8 mouse cellular contexts compared by ENCODE assay signal in genomic region chr7:46030145-46030488, GRCm38 (mm10). TPM values are rescaled to one million over a fixed set of nuclear protein-coding genes. Genes with fewer than 3 reads are reported as not detected.
DNase-seq lines count a peak whose midpoint lies in the region; ATAC-seq lines count a peak whose summit lies in the region.

TSS of gene Abcc6 (minus strand) at chr7:46030302.

- no peak within 1 kb of the TSS for H3K27ac ChIP-seq in heart, embryonic 10.5 days
- H3K27ac ChIP-seq in embryonic facial prominence, embryonic 10.5 days (replicated peaks): 0 out of 2 replicates have a peak within 1 kb of the TSS, but pooled peaks have one; percentile 24

- peaks cover 18% of the 10 kb centered on the region for H3K4me1 ChIP-seq in heart, embryonic 10.5 days
- peaks cover 24% of the 10 kb centered on the region for H3K4me1 ChIP-seq in embryonic facial prominence, embryonic 10.5 days

- ATAC-seq in megakaryocyte progenitor cell, adult 5-6 weeks (replicated peaks; ENCODE audit: poor library complexity): no peak
- ATAC-seq in CD4-positive, CD25-positive, alpha-beta regulatory T cell, adult 4 months: no peak

- DNase-seq in heart, embryonic 10.5 days (ENCODE audit: low spot score): peak; percentile 79
- DNase-seq in heart, postnatal 14 days: no peak
- DNase-seq in embryonic facial prominence, embryonic 10.5 days (ENCODE audit: low spot score): peak; percentile 49
- peak; percentile 57 to 73 for DNase-seq in kidney, postnatal 4 days
- peak; percentile 13 for DNase-seq in mesoderm, embryonic 11.5 days (ENCODE audit: low read depth, low spot score)
- DNase-seq in urinary bladder, postnatal 4 days (ENCODE audit: low spot score in 2 of 2): no peak

- whole genome bisulfite sequencing in heart, embryonic 10.5 days: 9% methylated on average over 11 of the region's 11 CpGs
- WGBS in embryonic facial prominence, embryonic 10.5 days: 6% methylated on average over 11 of the region's 11 CpGs

- intact Hi-C loops in heart, postnatal 14 days (cut with DNase I): no loop called here

- H3K4me3 ChIP-seq in heart, embryonic 10.5 days: peak within 1 kb of the TSS; percentile 31
- peak within 1 kb of the TSS; percentile 39 for H3K4me3 ChIP-seq in embryonic facial prominence, embryonic 10.5 days

- no peaks in the 10 kb centered on the region for H3K9me3 ChIP-seq in heart, embryonic 10.5 days
- H3K9me3 ChIP-seq in embryonic facial prominence, embryonic 10.5 days: no peaks in the 10 kb centered on the region

- no peaks in the 10 kb centered on the region for H3K36me3 ChIP-seq in heart, embryonic 10.5 days
- H3K36me3 ChIP-seq in embryonic facial prominence, embryonic 10.5 days (replicated peaks): no peaks in the 10 kb centered on the region

- H3K27me3 ChIP-seq in heart, embryonic 10.5 days (ENCODE audit: insufficient read depth, poor library complexity, severe bottlenecking): peaks cover 4% of the 10 kb centered on the region; the same call in 1 of the 2 replicates
- no peaks in the 10 kb centered on the region for H3K27me3 ChIP-seq in embryonic facial prominence, embryonic 10.5 days (replicated peaks; ENCODE audit: low read depth, poor library complexity, severe bottlenecking)

RNA-seq across cellular contexts. Expression of gene Abcc6, which starts in this region (rescaled TPM):
- polyA plus RNA-seq in heart, embryonic 10.5 days (2016; fragmentation: Nextera tagmentation; extraction: Ambion mirVana): 0.02 and 1.3 TPM in 2 replicates
- under 1 TPM; 0.05 TPM for total RNA-seq in heart, postnatal 14 days (2021)
- polyA plus RNA-seq in embryonic facial prominence, embryonic 10.5 days (2016; fragmentation: Nextera tagmentation; extraction: Ambion mirVana): 0.10 TPM in 1 of 2 replicates, not detected in the other
- not detected in 2 replicates for total RNA-seq in megakaryocyte progenitor cell, adult 5-6 weeks (2015)
- total RNA-seq in megakaryocyte progenitor cell, adult 5-6 weeks (2017): not detected in 2 replicates
- not detected for polyA plus RNA-seq in CD4-positive, CD25-positive, alpha-beta regulatory T cell, adult 4 months (2017; shearing (Covaris generic))

Comparison
In these comparisons a context has a peak if more than half of its experiments do, and no peak if none do; other contexts are left out.
1. DNase-seq: peak in heart, embryonic 10.5 days (single experiment), kidney, postnatal 4 days (2 of 2) and mesoderm, embryonic 11.5 days (single experiment); none in heart, postnatal 14 days (0 of 2) and urinary bladder, postnatal 4 days (0 of 2).
2. Peak in DNase-seq, H3K4me3 ChIP-seq and H3K27ac ChIP-seq in embryonic facial prominence, embryonic 10.5 days; RNA of the gene not detected or under 1 TPM.